Mouse (Mus musculus) thymus, adult 18-20 months (tissue): ENCODE data around the gene Gpn3.

ENCODE experiments used
- DNase-seq, 2 experiments: peaks; one replicate each; pipeline ENCODE4 v3.0.0; 2022; ENCODE audit warnings: mixed read lengths in 2 of 2

Gpn3 gene

GRCm38 (mm10) chr5:122371591-122372191 lies at the start of gene Gpn3:
Gene Gpn3 (plus strand): TSS chr5:122371876.
- DNase-seq = no peak

DNA sequence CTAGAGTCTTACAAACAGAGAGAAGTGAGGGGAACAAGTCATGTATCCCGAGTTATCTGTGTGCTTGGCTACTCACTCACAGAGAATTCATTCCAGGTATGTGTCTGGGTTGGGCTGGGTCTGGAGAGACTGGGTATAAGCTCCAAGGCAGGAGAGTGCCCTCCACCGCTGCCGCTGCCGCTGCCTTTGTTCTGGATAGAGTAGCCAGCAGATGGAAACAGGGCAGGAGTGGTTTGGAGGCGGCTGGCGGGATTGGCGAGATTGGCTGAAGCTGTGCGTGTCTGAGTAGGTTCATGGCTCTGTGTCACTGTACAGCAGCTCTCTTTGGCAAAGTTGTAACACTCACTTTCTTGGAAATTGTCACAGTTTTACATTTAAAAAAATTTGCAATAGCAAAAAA lies 48.2 kb upstream of the Gpn3 start:
- DNase-seq = no peak

- DNase-seq = no peak
Observed at GRCm38 (mm10) chr5:122324608-122325431, 46.9 kb upstream of the Gpn3 start.

GRCm38 (mm10) chr5:122325477-122325876 lies 46.2 kb upstream of the Gpn3 start:
- no peak for DNase-seq

DNA sequence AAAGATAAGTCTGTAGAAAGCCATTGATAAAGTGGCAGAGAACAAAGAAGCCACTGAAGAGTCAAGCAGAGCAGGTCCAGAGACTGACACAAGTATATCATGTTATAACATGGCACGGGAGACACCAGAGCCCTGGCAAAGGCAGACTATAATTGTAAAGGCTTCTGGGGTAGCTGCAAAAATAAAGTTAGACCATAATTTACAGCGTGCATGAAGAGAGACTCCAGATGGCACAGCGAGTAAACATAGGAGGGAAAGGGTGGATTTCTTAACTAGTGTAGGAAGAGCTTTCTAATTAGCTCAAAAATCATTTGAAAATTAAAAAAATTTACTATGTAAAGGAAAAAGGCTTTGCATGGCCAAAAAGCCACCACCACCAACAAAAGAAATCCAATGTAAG lies 44.4 kb upstream of the Gpn3 start:
- no peak for DNase-seq

DNA sequence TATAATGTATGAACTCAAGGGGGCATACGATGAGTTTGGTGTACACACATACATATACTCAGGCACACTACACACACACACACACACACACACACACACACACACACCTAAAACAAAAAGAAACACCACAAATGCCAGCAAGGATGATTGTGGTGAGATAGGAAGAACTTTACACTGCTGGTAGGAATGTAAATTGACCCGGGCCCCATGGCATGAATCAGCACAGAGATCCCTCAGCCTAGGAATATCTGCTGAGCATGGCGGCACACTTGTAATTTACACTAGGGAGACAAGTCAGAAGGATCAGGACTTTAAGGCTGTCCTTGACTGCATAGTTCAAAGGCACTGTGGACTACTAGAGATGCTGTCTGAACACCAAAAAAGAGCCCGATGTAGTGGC lies 41.4 kb upstream of the Gpn3 start:
- DNase-seq = no peak

DNA sequence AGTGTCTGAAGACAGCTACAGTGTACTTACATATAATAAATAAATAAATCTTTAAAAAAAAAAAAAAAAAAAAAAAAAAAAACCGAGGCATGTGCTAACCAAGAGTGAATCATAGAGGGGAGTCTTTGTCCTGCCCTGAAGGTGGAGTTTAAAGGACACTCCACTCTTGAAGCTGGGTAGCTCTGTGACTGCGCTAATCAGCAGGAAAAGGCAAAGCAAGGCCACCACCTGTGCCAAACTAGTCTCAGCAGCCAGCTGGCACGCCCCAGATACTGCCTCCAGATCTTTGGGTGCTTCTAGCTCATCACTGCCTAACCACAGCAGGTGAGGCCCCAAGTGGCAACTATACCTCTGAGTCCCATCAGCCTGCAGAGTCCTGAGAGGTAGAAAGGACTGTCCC lies 37.0 kb upstream of the Gpn3 start:
- no peak for DNase-seq

DNA sequence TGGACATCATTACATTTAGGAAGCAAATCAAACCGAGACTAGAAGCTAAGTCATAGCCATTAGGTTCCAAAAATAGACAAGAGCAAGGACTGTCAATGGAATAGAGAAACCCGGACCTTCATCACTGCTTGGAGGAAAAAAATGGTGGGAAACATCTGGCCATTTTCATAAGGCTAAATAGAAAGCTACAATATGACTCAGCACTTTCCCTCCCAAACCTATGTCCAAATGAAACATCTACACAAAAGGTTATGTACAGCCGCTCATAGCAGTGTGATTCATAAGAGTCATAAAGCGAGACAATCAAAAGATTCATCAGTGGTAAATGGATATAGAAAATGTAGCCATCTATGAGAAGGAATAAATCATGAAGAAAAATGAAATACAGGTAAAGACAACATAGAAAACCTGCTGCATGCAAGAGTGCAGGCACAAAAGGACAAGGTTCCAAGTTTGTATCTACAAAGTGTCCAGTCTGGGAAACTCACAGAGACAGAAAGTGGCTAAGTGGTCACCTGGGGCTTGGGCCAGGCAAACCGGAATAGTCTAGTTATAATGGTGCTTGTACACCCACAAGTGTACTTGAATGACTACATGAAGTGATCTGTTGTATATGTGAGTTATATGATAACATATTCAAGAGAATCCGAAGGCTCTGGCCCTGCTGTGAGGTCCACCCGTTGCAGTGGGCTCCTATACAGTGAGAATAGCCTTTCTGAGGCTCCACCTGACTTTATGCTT lies 35.0 kb upstream of the Gpn3 start:
- no peak for DNase-seq

DNA sequence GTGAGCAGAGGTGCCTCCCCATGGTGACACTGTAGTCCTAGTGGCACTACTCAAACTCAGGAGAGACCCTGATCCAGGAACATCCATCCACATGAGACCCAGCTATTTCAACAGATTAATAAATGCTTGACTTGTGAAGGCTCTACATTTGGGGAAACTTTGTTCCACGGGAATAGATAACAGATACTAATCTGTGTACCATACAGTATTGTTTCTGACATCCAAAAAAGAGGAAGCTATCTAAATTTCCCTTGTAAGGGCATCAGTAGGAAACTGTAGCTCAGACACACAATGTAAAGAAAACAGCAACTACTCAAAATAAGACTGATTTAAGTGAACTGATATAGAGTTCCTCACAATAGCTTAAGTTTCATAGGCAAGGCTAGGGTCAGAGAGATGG lies 28.8 kb upstream of the Gpn3 start:
- no peak for DNase-seq

GRCm38 (mm10) chr5:122343768-122344167 lies 27.9 kb upstream of the Gpn3 start:
- no peak for DNase-seq

DNA sequence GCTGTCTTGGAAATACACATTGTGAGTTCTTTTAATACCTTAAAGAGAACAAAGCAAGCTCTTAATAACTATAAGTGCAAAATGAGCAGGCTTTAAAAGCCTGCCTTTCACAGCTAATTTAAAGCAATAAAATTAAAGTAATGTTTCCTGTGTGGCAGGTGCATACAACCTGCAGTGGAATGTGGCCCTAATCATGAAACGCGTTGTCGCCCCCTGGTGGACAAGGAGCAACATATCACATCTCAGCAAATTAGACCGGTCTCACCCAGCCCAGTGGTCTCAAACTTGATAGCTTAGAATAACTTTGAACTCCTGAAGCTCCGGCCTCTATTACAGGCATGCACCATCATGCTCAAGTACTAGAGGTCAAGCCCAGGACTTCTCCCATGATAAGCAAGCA lies 27.4 kb upstream of the Gpn3 start:
- peak; percentile 50 to 67 for DNase-seq

- no peak for DNase-seq
Observed at GRCm38 (mm10) chr5:122345777-122346176, 25.9 kb upstream of the Gpn3 start.

- peak; percentile 96 to 97 for DNase-seq
Observed at GRCm38 (mm10) chr5:122353807-122354491, 17.7 kb upstream of the Gpn3 start, which contains the start of the genes Rad9b and Vps29. Gene Rad9b (minus strand): TSS chr5:122354233. Gene Vps29 (plus strand): TSS chr5:122354369.

- no peak for DNase-seq
Observed at GRCm38 (mm10) chr5:122354492-122355067, 17.1 kb upstream of the Gpn3 start.

GRCm38 (mm10) chr5:122372192-122372769 lies 605 bp downstream of the Gpn3 start, which contains the start of gene Fam216a:
Gene Fam216a (minus strand): TSS chr5:122372364.
- peak; percentile 99 to 100 for DNase-seq

DNA sequence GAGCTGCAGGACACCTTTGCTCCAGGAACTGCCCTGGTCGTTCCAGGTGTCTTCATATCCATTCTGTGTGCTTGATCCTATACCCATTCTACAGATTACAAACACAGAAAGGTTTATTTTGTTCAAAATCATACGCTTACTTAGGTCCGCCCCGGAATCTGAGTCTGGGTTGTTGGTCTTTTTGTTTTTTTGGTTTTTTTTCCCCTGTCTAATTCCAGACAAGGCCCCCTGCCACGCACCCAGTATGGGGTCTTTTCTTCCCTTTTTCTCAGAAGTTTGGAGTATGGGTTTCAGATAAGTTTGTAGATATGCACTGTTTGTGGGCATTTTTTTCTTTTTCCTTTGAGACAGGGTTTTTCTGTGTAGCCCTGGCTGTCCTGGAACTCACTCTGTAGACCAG lies 1.2 kb downstream of the Gpn3 start:
- DNase-seq = no peak

DNA sequence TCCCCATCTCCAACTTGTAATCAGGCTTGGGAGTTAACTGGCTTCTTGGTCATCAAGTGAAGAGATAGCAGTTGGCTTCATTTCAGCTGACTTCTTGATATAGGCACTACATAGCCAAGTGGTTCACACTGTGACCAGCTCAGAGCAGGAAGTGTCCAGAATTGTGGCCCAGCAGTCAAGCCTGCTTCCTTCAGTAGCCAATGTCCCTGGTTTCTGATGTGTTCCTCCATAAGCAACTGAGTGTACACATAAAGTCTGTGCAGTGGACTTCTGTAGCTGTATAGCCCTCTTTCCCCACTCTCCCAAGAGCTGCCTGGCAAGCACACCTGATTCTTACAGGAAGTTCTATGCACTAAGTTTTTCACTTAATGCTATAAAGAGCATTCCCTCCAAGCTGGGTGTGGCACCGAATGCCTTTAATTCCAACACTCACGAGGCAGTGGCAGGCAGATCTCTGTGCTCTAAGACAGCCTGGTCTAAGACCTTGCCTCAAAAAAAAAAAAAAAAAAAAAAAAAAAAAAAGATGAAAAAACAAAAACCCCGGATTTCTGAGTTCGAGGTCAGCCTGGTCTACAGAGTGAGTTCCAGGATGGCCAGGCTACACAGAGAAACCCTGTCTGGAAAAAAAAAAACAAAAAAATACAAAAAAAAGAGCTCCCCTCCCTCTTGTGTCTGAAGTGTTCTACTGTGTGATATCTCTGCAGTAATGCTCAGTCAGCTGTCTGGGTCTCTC lies 5.6 kb downstream of the Gpn3 start:
- DNase-seq = no peak

- no peak for DNase-seq
Observed at GRCm38 (mm10) chr5:122378171-122378570, 6.5 kb downstream of the Gpn3 start.

GRCm38 (mm10) chr5:122379374-122380155 lies 7.9 kb downstream of the Gpn3 start:
- peak; percentile 52 to 54 for DNase-seq

GRCm38 (mm10) chr5:122390006-122390405 lies 18.3 kb downstream of the Gpn3 start:
- peak in 1 of 2 experiments; percentile 3 for DNase-seq

GRCm38 (mm10) chr5:122390671-122391070 lies 19.0 kb downstream of the Gpn3 start:
- peak in 1 of 2 experiments; percentile 2 for DNase-seq
